Mouse (Mus musculus): ENCODE results near the gene Rwdd2b. TPM values are rescaled to one million over a fixed set of nuclear protein-coding genes. Genes with fewer than 3 reads are reported as not detected.

Gene Rwdd2b
- polyA plus RNA-seq, 1 experiment from 2014 or later = 13.0 TPM

Other genes starting within 250 kb of the Rwdd2b start
- 23.9 and 24.3 TPM in 2 replicates for gene N6amt1, start 86.4 kb downstream of the Rwdd2b start, polyA plus RNA-seq (2015; fragmentation: Nextera tagmentation; extraction: Ambion mirVana)
- 18.2 and 20.0 TPM in 2 replicates for gene Ltn1, start 8.0 kb downstream of the Rwdd2b start, polyA plus RNA-seq (2015; fragmentation: Nextera tagmentation; extraction: Ambion mirVana)
- gene Usp16, start 14.1 kb upstream of the Rwdd2b start, polyA plus RNA-seq (2015; fragmentation: Nextera tagmentation; extraction: Ambion mirVana) = 32.9 and 41.5 TPM in 2 replicates
- gene Cct8, start 55.3 kb upstream of the Rwdd2b start, polyA plus RNA-seq (2015; fragmentation: Nextera tagmentation; extraction: Ambion mirVana) = 296 and 348 TPM in 2 replicates
- 0.30 and 0.86 TPM in 2 replicates for gene Map3k7cl, start 112.8 kb upstream of the Rwdd2b start, polyA plus RNA-seq (2015; fragmentation: Nextera tagmentation; extraction: Ambion mirVana)

All from heart, embryonic 16.5 days (tissue).